Mouse (Mus musculus): Measurements from ENCODE around the gene Numbl. TPM values are rescaled to one million over a fixed set of nuclear protein-coding genes. Genes with fewer than 3 reads are reported as not detected.

The Numbl gene
- polyA plus RNA-seq, 1 experiment from 2014 or later = 12.8 TPM

DNA sequence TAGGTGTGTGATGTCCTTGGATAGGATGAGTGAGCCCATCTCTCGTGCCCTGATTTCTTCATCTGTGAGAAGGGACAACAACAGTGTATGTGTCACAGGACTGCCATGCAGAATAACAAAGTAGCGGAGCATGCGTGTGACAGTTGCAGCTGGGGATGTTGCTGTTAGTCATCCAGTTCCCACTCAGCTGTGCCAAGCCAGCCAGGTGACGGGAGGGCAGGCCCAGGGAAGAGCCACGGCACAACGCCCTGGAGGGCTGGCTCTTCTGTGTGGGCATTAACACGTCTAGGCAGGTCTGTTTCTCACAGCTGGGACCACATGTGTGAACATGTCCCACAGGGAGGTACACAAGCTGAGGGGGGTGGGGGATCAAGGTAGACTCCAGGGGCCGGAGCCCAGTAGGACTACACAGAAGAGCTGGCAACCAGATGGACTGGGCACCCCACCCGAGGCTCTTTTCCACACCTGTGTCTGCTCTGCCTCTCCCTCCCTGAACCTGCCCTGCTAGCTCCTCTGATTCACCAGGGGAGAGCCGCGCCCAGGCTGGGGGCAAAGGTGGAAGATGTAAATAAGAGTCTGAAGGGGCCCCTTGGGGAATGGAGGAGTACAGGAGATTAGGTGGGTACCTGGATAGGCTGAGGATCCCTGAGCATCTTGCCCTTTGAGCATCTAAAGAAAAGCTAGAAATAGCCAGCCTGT is 33.2 kb upstream of the Numbl start:
- peak overlapping the region; percentile 82; the same call in 1 of the 2 replicates for H3K4me3 ChIP-seq (ENCODE audit: low read depth, low read length)
- 0 out of 2 replicates have a peak overlapping the region, but pooled peaks have one; percentile 35 for H3K9ac ChIP-seq (ENCODE audit: low read length)
- peak; percentile 67 for ATAC-seq (ENCODE audit: low FRiP score, low TSS enrichment)
- H3K4me2 ChIP-seq (replicated peaks; ENCODE audit: low read depth) = peak overlapping the region; percentile 78
- TF ChIP-seq EP300 (optimal IDR thresholded peaks at IDR 0.05) = peak; percentile 77
- no peak for TF ChIP-seq CTCF (IDR thresholded peaks at IDR 0.05; ENCODE audit: low read depth)
- 42% methylated on average over 11 of the region's 11 CpGs for WGBS
- peak overlapping the region; percentile 59 for H3K27ac ChIP-seq (replicated peaks)
- no peaks in the 10 kb centered on the region for H3K27me3 ChIP-seq (ENCODE audit: control insufficient read depth, insufficient read depth, low read length)
- peak; percentile 88 for DNase-seq (ENCODE audit: low spot score)
- peaks cover under 1% of the 10 kb centered on the region; the same call in 1 of the 2 replicates for H3K36me3 ChIP-seq (ENCODE audit: control insufficient read depth, insufficient read depth, low read length)
- peaks cover 3% of the 10 kb centered on the region; the same call in 1 of the 2 replicates for H3K4me1 ChIP-seq (replicated peaks; ENCODE audit: control insufficient read depth, insufficient read depth)
- no peaks in the 10 kb centered on the region for H3K9me3 ChIP-seq (ENCODE audit: control insufficient read depth, low read length)

DNA sequence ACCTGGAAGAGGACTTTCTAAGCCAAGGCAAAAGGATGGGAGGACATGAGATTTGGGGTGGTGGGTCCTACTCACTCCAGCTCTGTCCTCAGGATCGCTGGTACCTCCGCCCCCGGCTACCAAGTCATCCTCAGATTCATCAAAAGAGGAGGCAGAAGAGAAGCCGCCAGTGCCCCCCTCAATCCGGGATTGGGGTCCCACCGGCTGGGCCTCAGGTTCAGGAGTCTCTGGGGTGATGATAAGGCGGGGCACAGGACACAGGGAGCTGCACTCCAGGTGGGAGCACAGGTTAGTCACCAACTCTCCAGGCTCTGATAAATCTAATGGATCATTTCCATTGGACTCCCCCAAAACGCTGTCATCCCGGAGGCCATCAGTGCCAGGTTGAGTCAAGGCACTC is 31.0 kb upstream of the Numbl start:
- peak overlapping the region; percentile 93 for H3K27ac ChIP-seq (replicated peaks)
- no peak for TF ChIP-seq CTCF (IDR thresholded peaks at IDR 0.05; ENCODE audit: low read depth)
- TF ChIP-seq EP300 (optimal IDR thresholded peaks at IDR 0.05) = no peak
- H3K36me3 ChIP-seq (ENCODE audit: control insufficient read depth, insufficient read depth, low read length) = no peaks in the 10 kb centered on the region
- ATAC-seq (ENCODE audit: low FRiP score, low TSS enrichment) (no peak), DNase-seq (ENCODE audit: low spot score) (no peak)
- H3K27me3 ChIP-seq (ENCODE audit: control insufficient read depth, insufficient read depth, low read length) = no peaks in the 10 kb centered on the region
- H3K4me1 ChIP-seq (replicated peaks; ENCODE audit: control insufficient read depth, insufficient read depth) = peaks cover 3% of the 10 kb centered on the region; the same call in 1 of the 2 replicates
- peak overlapping the region; percentile 87 for H3K9ac ChIP-seq (ENCODE audit: low read length)
- peak overlapping the region; percentile 82 for H3K4me3 ChIP-seq (ENCODE audit: low read depth, low read length)
- WGBS = 25% methylated on average over 9 of the region's 9 CpGs
- H3K9me3 ChIP-seq (ENCODE audit: control insufficient read depth, low read length) = no peaks in the 10 kb centered on the region
- H3K4me2 ChIP-seq (replicated peaks; ENCODE audit: low read depth) = peak overlapping the region; percentile 78

DNA sequence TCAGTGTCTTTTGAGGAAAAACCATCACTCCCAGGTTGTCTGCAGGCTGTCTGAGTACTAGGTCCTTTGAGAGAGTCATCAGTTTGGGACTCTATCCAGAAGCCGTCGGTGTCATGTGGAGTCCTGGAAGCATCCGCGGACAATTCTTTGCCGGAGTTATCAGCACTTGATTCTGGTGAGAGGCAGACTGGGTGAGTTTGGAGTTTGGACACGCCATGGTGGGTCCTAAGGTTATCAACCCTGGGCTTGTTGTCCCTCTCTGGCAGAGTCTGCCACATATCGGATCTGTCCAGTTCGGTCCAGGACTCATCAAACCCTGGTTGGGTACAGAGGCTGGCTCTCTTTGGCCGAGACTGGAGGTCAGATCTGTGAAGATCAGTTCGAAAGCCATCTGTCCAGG is 30.6 kb upstream of the Numbl start:
- Histone ChIP-seq H3K27me3 (ENCODE audit: control insufficient read depth, insufficient read depth, low read length) (no peaks in the 10 kb centered on the region), H3K27ac (replicated peaks) (peak overlapping the region; percentile 93), H3K4me1 (replicated peaks; ENCODE audit: control insufficient read depth, insufficient read depth) (peaks cover 3% of the 10 kb centered on the region; the same call in 1 of the 2 replicates), H3K36me3 (ENCODE audit: control insufficient read depth, insufficient read depth, low read length) (no peaks in the 10 kb centered on the region), H3K4me2 (replicated peaks; ENCODE audit: low read depth) (peak overlapping the region; percentile 78), H3K9me3 (ENCODE audit: control insufficient read depth, low read length) (no peaks in the 10 kb centered on the region), H3K4me3 (ENCODE audit: low read depth, low read length) (peak overlapping the region; percentile 82), H3K9ac (ENCODE audit: low read length) (peak overlapping the region; percentile 87)
- WGBS = 2% methylated on average over 10 of the region's 10 CpGs
- DNase-seq (ENCODE audit: low spot score) (no peak), ATAC-seq (ENCODE audit: low FRiP score, low TSS enrichment) (no peak)
- TF ChIP-seq EP300 (optimal IDR thresholded peaks at IDR 0.05) (no peak), CTCF (IDR thresholded peaks at IDR 0.05; ENCODE audit: low read depth) (no peak)

DNA sequence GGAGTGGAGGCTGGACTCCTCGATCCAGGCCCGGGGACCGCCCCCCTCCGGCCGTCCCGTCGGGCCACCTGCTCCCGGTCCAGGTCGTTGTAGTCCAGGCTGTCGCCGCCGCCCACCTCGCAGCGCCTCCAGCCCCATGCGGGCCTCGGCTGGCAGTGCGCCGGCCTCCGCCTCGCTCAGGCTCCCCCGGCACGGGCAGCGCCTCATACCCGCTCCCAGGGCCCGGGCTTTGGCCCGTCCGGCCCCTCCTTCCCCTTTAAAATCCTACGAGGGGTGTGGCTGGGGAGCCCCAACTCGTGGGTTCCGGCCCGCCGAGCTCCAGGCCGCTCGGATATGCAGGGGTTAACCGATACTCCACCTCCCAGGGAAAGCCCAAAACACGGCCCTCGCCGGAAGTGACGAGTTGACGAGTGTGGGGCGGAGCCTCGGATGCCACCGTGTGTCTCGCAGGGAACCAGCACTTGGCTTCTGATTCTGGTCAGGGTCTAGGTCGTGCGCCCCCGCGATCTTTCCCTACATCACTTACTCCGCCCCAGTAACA is 29.9 kb upstream of the Numbl start, which contains the start of gene Itpkc:
Gene Itpkc (minus strand): TSS at position 381 of the 541 bp plus-strand sequence.
- peak; percentile 98 for DNase-seq (ENCODE audit: low spot score)
- no peaks in the 10 kb centered on the region for H3K27me3 ChIP-seq (ENCODE audit: control insufficient read depth, insufficient read depth, low read length)
- ATAC-seq (ENCODE audit: low FRiP score, low TSS enrichment) = peak; percentile 85
- H3K4me3 ChIP-seq (ENCODE audit: low read depth, low read length) = peak within 1 kb of the TSS; percentile 82
- peak within 1 kb of the TSS; percentile 93 for H3K27ac ChIP-seq (replicated peaks)
- H3K4me1 ChIP-seq (replicated peaks; ENCODE audit: control insufficient read depth, insufficient read depth) = peaks cover 3% of the 10 kb centered on the region
- under 1% methylated on average over 48 of the region's 49 CpGs for WGBS
- peak; percentile 22 for TF ChIP-seq EP300 (optimal IDR thresholded peaks at IDR 0.05)
- TF ChIP-seq CTCF (IDR thresholded peaks at IDR 0.05; ENCODE audit: low read depth) = peak; percentile 38; the same call in 1 of the 2 replicates
- no peaks in the 10 kb centered on the region for H3K36me3 ChIP-seq (ENCODE audit: control insufficient read depth, insufficient read depth, low read length)
- no peaks in the 10 kb centered on the region for H3K9me3 ChIP-seq (ENCODE audit: control insufficient read depth, low read length)
- peak within 1 kb of the TSS; percentile 78 for H3K4me2 ChIP-seq (replicated peaks; ENCODE audit: low read depth)
- peak within 1 kb of the TSS; percentile 87 for H3K9ac ChIP-seq (ENCODE audit: low read length)

DNA sequence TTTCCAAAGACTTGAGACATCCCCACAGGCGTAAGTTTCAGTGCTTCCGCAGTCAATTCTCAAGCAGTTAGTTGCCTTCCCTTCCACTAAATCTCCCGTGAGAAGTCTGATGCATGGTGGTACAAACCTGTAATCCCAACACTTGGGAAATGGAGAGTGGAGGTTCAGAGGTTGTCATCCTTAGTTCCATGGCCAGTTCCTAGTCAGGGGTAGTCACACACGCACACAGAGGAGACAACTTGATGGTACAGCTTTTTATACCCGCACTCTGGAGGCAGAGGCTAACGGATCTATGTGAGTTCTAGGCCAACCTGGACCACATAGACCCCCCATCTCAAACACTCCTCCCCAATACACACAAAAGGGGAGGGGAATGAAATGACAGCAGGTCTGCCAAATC is 29.4 kb upstream of the Numbl start:
- Histone ChIP-seq H3K9me3 (ENCODE audit: control insufficient read depth, low read length) (no peaks in the 10 kb centered on the region), H3K9ac (ENCODE audit: low read length) (peak overlapping the region; percentile 87), H3K4me1 (replicated peaks; ENCODE audit: control insufficient read depth, insufficient read depth) (peaks cover 6% of the 10 kb centered on the region), H3K36me3 (ENCODE audit: control insufficient read depth, insufficient read depth, low read length) (no peaks in the 10 kb centered on the region), H3K4me3 (ENCODE audit: low read depth, low read length) (peak overlapping the region; percentile 82), H3K27ac (replicated peaks) (peak overlapping the region; percentile 93), H3K27me3 (ENCODE audit: control insufficient read depth, insufficient read depth, low read length) (no peaks in the 10 kb centered on the region), H3K4me2 (replicated peaks; ENCODE audit: low read depth) (peak overlapping the region; percentile 78)
- 12% methylated on average over 6 of the region's 6 CpGs for WGBS
- DNase-seq (ENCODE audit: low spot score) = no peak
- TF ChIP-seq EP300 (optimal IDR thresholded peaks at IDR 0.05) = no peak
- no peak for TF ChIP-seq CTCF (IDR thresholded peaks at IDR 0.05; ENCODE audit: low read depth)
- ATAC-seq (ENCODE audit: low FRiP score, low TSS enrichment) = no peak

DNA sequence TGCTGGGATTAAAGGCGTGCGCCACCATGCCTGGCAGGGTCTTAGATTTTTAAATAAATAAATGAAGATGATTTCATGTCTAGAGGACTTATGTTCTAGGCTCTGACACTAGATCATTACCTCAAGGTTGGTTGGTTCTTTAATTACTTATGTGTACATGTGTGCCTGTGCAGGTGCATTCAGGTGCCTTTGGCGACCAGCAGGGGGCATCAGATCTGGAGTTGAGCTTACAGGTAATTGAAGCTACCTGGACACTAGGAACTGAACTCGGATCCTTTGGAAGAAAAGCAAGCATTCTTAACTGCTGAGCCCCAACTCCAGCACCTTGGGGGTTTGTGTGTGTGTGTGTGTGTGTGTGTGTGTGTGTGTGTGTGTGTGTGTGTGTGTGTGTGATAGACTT is 27.5 kb upstream of the Numbl start:
- Histone ChIP-seq H3K27ac (replicated peaks) (no peak overlapping the region), H3K9ac (ENCODE audit: low read length) (no peak overlapping the region), H3K9me3 (ENCODE audit: control insufficient read depth, low read length) (no peaks in the 10 kb centered on the region), H3K4me1 (replicated peaks; ENCODE audit: control insufficient read depth, insufficient read depth) (peaks cover 6% of the 10 kb centered on the region), H3K4me2 (replicated peaks; ENCODE audit: low read depth) (no peak overlapping the region), H3K27me3 (ENCODE audit: control insufficient read depth, insufficient read depth, low read length) (no peaks in the 10 kb centered on the region), H3K36me3 (ENCODE audit: control insufficient read depth, insufficient read depth, low read length) (no peaks in the 10 kb centered on the region), H3K4me3 (ENCODE audit: low read depth, low read length) (no peak overlapping the region)
- ATAC-seq (ENCODE audit: low FRiP score, low TSS enrichment) (no peak), DNase-seq (ENCODE audit: low spot score) (no peak)
- WGBS = 74% methylated on average over 4 of the region's 4 CpGs
- TF ChIP-seq EP300 (optimal IDR thresholded peaks at IDR 0.05) = no peak
- TF ChIP-seq CTCF (IDR thresholded peaks at IDR 0.05; ENCODE audit: low read depth) = peak; percentile 52
